Mouse (Mus musculus): ENCODE measurements around the gene Gm13271. TPM values are rescaled to one million over a fixed set of nuclear protein-coding genes. Genes with fewer than 3 reads are reported as not detected.

Gm13271 gene
- total RNA-seq, 2 experiments from 2014 or later = not detected

Other genes starting within 250 kb of the Gm13271 start
- gene Ifnb1, start 232.1 kb upstream of the Gm13271 start, total RNA-seq (2021) = not detected
- not detected for gene Ifna15, start 196.6 kb upstream of the Gm13271 start, total RNA-seq (2021)
- not detected for gene Ifna14, start 183.1 kb upstream of the Gm13271 start, total RNA-seq (2021)
- gene Ifna9, start 162.5 kb upstream of the Gm13271 start, total RNA-seq (2021) = not detected
- not detected for gene Ifna12, start 151.5 kb upstream of the Gm13271 start, total RNA-seq (2021)
- not detected for gene C87499, start 120.5 kb upstream of the Gm13271 start, total RNA-seq (2021)
- not detected for gene Ifna13, start 110.4 kb upstream of the Gm13271 start, total RNA-seq (2021)
- gene Ifna16, start 77.9 kb upstream of the Gm13271 start, total RNA-seq (2021) = not detected
- not detected for gene Ifna2, start 71.0 kb upstream of the Gm13271 start, total RNA-seq (2021)
- not detected for gene Ifnab, start 63.5 kb upstream of the Gm13271 start, total RNA-seq (2021)
- gene Gm26566, start 33.1 kb upstream of the Gm13271 start, total RNA-seq (2021) = under 1 TPM in 1 of 2 experiments, not detected in 1; 0.42 TPM
- gene Klhl9, start 32.4 kb upstream of the Gm13271 start, total RNA-seq (2021) = 10 to 100 TPM; 43.9 to 50.4 TPM
- not detected for gene Gm13283, start 5.3 kb downstream of the Gm13271 start, total RNA-seq (2021)
- gene Gm13290, start 19.0 kb downstream of the Gm13271 start, total RNA-seq (2021) = not detected
- not detected for gene Gm13289, start 22.1 kb downstream of the Gm13271 start, total RNA-seq (2021)
- gene Gm13272, start 25.0 kb downstream of the Gm13271 start, total RNA-seq (2021) = not detected
- gene Ifnz, start 27.3 kb downstream of the Gm13271 start, total RNA-seq (2021) = not detected
- gene Gm13276, start 30.8 kb downstream of the Gm13271 start, total RNA-seq (2021) = not detected
- gene Gm13277, start 33.8 kb downstream of the Gm13271 start, total RNA-seq (2021) = not detected
- gene Gm13278, start 36.7 kb downstream of the Gm13271 start, total RNA-seq (2021) = not detected
- gene Gm13275, start 39.6 kb downstream of the Gm13271 start, total RNA-seq (2021) = not detected
- not detected for gene Gm13279, start 42.5 kb downstream of the Gm13271 start, total RNA-seq (2021)
- not detected for gene Gm13285, start 44.8 kb downstream of the Gm13271 start, total RNA-seq (2021)
- not detected for gene Gm13287, start 48.4 kb downstream of the Gm13271 start, total RNA-seq (2021)
- not detected for gene Gm13288, start 50.7 kb downstream of the Gm13271 start, total RNA-seq (2021)
- gene Ifna7, start 61.4 kb downstream of the Gm13271 start, total RNA-seq (2021) = not detected
- not detected for gene Ifna11, start 65.1 kb downstream of the Gm13271 start, total RNA-seq (2021)
- gene Ifna6, start 72.5 kb downstream of the Gm13271 start, total RNA-seq (2021) = not detected
- gene Ifna5, start 80.7 kb downstream of the Gm13271 start, total RNA-seq (2021) = not detected
- gene Ifna4, start 87.0 kb downstream of the Gm13271 start, total RNA-seq (2021) = not detected
- not detected for gene Ifna1, start 95.2 kb downstream of the Gm13271 start, total RNA-seq (2021)
- not detected for gene Ifne, start 125.3 kb downstream of the Gm13271 start, total RNA-seq (2021)